Mouse (Mus musculus): ENCODE measurements around the gene Dock9.

The Dock9 gene

DNA sequence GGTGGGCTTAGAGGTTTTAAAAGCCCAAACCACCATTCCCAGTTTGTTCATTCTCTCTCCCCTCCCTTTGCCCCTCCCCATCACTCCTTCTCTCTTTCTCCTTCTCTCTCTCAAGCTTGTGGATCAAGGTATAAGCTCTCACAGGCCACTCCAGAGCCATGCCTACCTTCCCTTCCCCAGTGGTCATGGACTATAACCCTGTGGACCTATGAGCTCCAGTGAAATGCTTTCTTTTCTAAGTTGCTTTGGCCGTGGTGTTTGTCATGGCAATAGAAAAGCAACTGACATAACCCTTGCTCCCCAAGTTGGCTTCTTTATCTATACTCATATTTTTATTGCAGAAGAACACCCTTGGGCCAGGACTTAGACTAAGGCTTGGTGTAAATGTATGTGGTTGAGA is 299.8 kb downstream of the Dock9 start:
- no peak for DNase-seq

- DNase-seq, result no peak
These were observed 301.9 kb downstream of the Dock9 start for GRCm38 (mm10) chr14:121495741-121496140.

DNA sequence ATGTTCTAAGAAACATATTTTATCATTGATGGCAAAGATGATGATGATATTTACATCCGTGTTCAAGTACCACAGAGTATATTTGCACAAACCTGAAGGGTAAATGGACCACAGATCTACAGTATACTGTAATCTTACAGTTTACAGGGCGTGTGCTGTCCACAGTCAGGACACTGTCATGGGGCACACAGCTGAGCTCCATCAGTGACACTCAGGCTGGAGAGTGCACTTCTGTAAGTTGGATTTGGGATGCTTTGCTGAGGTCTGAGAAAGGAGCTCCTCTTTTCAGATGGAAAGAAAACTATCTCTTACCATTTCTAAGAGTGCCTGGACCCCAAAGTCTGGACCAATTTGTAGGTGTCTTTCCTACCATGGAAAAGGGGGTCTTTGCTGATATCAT is 302.5 kb downstream of the Dock9 start:
- no peak for DNase-seq

DNA sequence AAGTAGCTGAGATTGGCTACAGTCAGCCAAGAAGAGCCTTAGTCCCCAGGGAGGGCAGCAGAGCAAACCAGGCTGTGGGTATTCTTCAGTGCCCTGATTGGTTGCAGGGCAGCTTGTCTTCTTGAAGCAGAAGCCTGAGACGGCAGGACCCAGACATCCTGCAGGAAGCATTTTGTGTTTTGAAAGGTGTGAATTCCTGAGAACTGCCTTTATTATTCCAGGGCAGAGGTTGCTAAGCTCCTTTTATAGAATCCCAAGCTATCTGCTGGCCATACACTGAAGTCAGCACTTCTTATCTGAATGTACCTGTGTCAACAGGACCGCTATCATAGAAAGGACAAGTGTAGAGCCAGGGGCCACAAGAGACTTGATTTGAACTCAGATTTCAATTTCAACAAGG is 303.4 kb downstream of the Dock9 start:
- DNase-seq, result no peak

GRCm38 (mm10) chr14:121493712-121494111 is 303.9 kb downstream of the Dock9 start:
- no peak for DNase-seq

- DNase-seq, result no peak
These were observed 305.3 kb downstream of the Dock9 start for GRCm38 (mm10) chr14:121492328-121492727.

All from spleen, adult 18-20 months (tissue).